Mouse (Mus musculus) C2C12 (cell line): Measurements from ENCODE around the gene Hnrnpul2.

Experiments
- CTCF ChIP-seq: IDR thresholded peaks from one replicate; pipeline ENCODE4 v1.5.1; 2011; ENCODE audit not compliant: control insufficient read depth, insufficient read depth, insufficient read length
- MAX ChIP-seq: IDR thresholded peaks from one replicate; pipeline ENCODE4 v1.6.1; 2011; ENCODE audit warnings: mild to moderate bottlenecking, control low read depth
- MYOD1 ChIP-seq: IDR thresholded peaks from one replicate; pipeline ENCODE4 v1.6.1; 2011; ENCODE audit warnings: low read depth; ENCODE audit not compliant: control insufficient read depth, insufficient read length
- MYOG ChIP-seq: IDR thresholded peaks from one replicate; pipeline ENCODE4 v1.6.1; 2011; ENCODE audit not compliant: control insufficient read depth, insufficient read length; ENCODE audit errors: extremely low read depth
- USF1 ChIP-seq: IDR thresholded peaks from one replicate; pipeline ENCODE4 v1.6.1; 2011; ENCODE audit warnings: low read depth, mild to moderate bottlenecking, control low read depth, moderate library complexity

DNA sequence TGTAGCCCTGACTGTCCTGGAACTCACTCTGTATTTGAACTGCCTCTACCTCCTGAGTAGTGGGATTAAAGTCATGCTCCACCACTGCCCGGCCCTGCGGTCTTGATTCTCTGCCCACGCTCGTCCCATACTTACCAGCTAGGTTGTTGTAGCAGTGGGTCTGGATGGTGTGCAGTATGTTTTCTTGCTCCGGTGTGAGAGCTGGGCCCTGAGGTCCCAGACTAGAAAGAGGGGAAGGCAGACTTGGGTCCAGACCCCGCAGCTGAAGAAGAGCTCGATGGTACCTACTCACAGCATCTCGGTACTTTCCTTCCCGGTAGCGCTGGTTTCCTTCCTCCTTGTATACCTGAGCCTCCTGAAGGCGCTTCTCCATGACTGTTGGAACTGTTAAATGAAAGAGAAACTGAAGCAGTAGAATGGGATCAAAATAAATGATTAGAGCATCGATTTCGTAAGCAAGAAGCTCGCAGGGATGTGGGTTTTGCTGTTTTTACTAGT, 1.5 kb upstream of the Hnrnpul2 start:
- TF ChIP-seq CTCF (no peak), USF1 (no peak), MYOG (no peak), MYOD1 (no peak), MAX (no peak)
